Mouse (Mus musculus): Measurements from ENCODE around the gene Prkar2b. TPM values are rescaled to one million over a fixed set of nuclear protein-coding genes. Genes with fewer than 3 reads are reported as not detected.
"Not testable (repeated sequence)": the region's sequence is repeated elsewhere in the genome, so short reads cannot be mapped to it uniquely, and the experiment has no call there.

The Prkar2b gene
- polyA plus RNA-seq, 1 experiment from 2014 or later: 12.7 TPM

DNA sequence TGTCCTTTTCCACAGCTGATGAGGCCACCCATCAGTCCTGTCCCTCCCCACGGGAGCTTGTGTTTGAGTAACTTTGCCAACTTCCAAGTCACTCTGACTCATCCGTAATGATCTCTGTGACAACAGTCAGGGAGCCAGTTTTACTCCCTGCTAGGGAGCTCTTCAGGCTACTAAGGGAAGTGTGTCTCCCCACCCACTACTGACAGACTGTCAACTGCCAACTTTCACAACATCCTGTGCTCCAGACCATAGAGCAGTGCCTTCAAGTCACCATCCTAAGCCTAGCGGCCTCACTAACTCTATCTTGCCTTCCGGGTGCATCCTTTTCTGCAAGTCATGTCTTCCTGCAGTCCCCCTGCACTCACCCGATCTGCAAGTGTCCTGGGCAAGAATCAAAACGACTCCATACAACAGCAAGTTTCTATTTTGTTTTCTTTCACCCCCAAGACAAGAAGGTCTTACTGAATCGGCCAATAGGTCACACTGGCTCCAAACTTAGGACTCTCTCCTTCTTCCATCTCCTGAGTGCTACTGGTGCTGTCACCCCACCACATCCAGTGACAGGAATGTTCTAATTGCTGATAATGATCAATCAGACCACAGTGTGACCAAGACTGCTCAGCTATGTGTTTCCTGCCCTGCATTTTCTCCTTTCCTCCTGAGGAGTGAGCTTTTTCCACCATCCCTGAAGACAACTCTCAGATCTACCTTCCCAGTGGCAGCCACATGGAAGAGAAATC is 43.3 kb downstream of the Prkar2b start:
- Histone ChIP-seq H3K9ac (ENCODE audit: low read depth, low read length) (no peak overlapping the region), H3K36me3 (ENCODE audit: control insufficient read depth, insufficient read depth, low read length) (no peaks in the 10 kb centered on the region), H3K9me3 (ENCODE audit: control insufficient read depth, low read length) (no peaks in the 10 kb centered on the region), H3K27me3 (replicated peaks; ENCODE audit: control insufficient read depth, insufficient read depth, low read length) (no peaks in the 10 kb centered on the region), H3K4me1 (ENCODE audit: control insufficient read depth, insufficient read depth, low read length) (peaks cover 3% of the 10 kb centered on the region; the same call in 1 of the 2 replicates), H3K27ac (ENCODE audit: low read length) (0 out of 2 replicates have a peak overlapping the region, but pooled peaks have one; percentile 6), H3K4me2 (ENCODE audit: low read depth, low read length) (no peak overlapping the region), H3K4me3 (ENCODE audit: low read length) (no peak overlapping the region)
- ATAC-seq: peak; percentile 67
- WGBS: 36% methylated on average over 7 of the region's 7 CpGs

DNA sequence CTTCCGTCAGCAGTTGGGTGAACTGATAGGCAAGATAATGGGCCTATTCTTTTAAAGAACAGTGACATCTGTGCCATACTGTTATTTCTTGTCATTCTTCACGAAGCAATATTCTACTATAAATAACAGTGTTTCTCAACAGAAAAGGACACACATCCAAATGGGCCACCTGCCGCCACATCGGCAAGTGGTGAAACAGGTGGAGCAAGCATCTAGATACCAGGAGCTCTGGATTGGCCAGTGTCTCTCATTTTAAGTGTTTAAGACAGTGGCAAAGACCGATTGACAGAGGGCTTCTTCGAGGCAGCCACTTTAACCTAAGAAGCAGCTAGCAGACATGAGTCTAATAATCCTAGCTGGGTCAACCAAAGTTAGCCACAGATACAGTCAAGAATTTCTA is 44.6 kb downstream of the Prkar2b start:
- no peaks in the 10 kb centered on the region for H3K9me3 ChIP-seq (ENCODE audit: control insufficient read depth, low read length)
- peaks cover 3% of the 10 kb centered on the region; the same call in 1 of the 2 replicates for H3K4me1 ChIP-seq (ENCODE audit: control insufficient read depth, insufficient read depth, low read length)
- no peaks in the 10 kb centered on the region for H3K27me3 ChIP-seq (replicated peaks; ENCODE audit: control insufficient read depth, insufficient read depth, low read length)
- no peaks in the 10 kb centered on the region for H3K36me3 ChIP-seq (ENCODE audit: control insufficient read depth, insufficient read depth, low read length)
- H3K9ac ChIP-seq (ENCODE audit: low read depth, low read length): no peak overlapping the region
- 72% methylated on average over 6 of the region's 6 CpGs for WGBS
- no peak overlapping the region for H3K4me2 ChIP-seq (ENCODE audit: low read depth, low read length)
- no peak for ATAC-seq
- no peak overlapping the region for H3K27ac ChIP-seq (ENCODE audit: low read length)
- no peak overlapping the region for H3K4me3 ChIP-seq (ENCODE audit: low read length)

DNA sequence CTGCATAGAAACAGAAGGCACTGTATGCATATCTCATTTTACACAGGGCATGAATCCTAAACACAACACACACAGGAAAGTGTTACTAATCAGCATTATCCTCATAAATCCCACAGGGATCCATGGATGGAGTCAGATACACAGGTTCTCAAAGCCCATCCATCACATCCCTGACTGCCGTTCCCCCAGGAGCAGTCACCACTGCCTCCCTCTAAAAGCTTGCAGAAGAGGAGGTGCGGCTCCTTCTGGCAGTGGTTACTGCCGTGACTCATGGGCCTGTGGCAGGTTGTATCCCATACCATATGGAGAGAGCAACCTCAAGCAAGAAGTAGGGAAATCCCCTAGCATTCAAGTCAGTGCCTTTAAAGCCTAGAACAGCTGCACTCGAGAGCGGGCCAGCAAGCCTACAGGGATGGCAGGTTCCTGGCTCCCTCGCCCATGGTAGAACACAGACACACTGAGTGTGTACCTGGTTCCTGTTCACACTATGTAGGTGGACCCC is 45.8 kb downstream of the Prkar2b start:
- Histone ChIP-seq H3K4me2 (ENCODE audit: low read depth, low read length) (no peak overlapping the region), H3K9me3 (ENCODE audit: control insufficient read depth, low read length) (peaks cover 2% of the 10 kb centered on the region; the same call in 1 of the 2 replicates), H3K36me3 (ENCODE audit: control insufficient read depth, insufficient read depth, low read length) (no peaks in the 10 kb centered on the region), H3K27me3 (replicated peaks; ENCODE audit: control insufficient read depth, insufficient read depth, low read length) (no peaks in the 10 kb centered on the region), H3K4me3 (ENCODE audit: low read length) (no peak overlapping the region), H3K4me1 (ENCODE audit: control insufficient read depth, insufficient read depth, low read length) (peaks cover 3% of the 10 kb centered on the region; the same call in 1 of the 2 replicates), H3K9ac (ENCODE audit: low read depth, low read length) (no peak overlapping the region), H3K27ac (ENCODE audit: low read length) (no peak overlapping the region)
- no peak for ATAC-seq
- 49% methylated on average over 6 of the region's 6 CpGs for WGBS

DNA sequence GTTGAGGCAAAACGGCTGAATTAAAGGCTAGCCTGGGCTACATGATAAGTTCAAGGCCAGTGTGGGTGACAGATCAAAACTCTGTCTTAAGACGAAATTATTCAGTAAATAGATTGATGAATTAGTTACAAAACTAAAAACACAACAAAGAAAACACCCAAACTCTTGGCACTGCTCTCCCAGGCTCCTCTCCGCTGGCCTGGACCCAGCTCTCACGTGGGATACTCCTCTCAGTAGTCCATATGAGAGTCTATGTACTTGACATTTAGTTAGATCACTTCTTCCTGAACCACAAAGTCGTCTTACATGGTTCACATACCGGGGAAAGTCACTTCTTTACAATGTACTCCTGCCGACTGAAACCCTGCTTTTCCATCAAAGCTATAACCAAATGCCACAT is 46.3 kb downstream of the Prkar2b start:
- no peak overlapping the region for H3K27ac ChIP-seq (ENCODE audit: low read length)
- WGBS: 69% methylated on average over 7 of the region's 7 CpGs
- H3K9ac ChIP-seq (ENCODE audit: low read depth, low read length): no peak overlapping the region
- H3K9me3 ChIP-seq (ENCODE audit: control insufficient read depth, low read length): peaks cover 5% of the 10 kb centered on the region; the same call in 1 of the 2 replicates
- no peak for ATAC-seq
- H3K4me2 ChIP-seq (ENCODE audit: low read depth, low read length): no peak overlapping the region
- H3K4me1 ChIP-seq (ENCODE audit: control insufficient read depth, insufficient read depth, low read length): peaks cover 3% of the 10 kb centered on the region; the same call in 1 of the 2 replicates
- no peaks in the 10 kb centered on the region for H3K36me3 ChIP-seq (ENCODE audit: control insufficient read depth, insufficient read depth, low read length)
- H3K4me3 ChIP-seq (ENCODE audit: low read length): no peak overlapping the region
- no peaks in the 10 kb centered on the region for H3K27me3 ChIP-seq (replicated peaks; ENCODE audit: control insufficient read depth, insufficient read depth, low read length)

DNA sequence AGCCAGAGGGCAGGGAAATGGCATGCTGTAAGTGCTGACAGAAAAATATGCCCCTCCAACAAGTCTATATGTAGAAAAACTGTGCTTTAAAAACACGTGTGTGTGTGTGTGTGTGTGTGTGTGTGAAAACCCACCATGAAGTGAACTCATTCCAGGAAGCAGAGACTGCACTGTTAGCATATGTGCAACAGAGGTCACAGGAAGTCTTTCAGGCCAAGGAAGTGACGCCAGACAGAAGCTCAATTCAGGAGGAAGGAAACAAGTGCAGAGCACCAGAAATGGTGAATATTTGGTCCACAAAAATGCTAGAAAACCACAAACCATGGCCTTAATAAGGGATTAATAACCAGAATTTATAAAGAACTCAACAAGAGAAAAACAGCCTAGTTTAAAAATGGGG is 48.9 kb downstream of the Prkar2b start:
- H3K36me3 ChIP-seq (ENCODE audit: control insufficient read depth, insufficient read depth, low read length): no peaks in the 10 kb centered on the region
- no peaks in the 10 kb centered on the region for H3K27me3 ChIP-seq (replicated peaks; ENCODE audit: control insufficient read depth, insufficient read depth, low read length)
- no peak for ATAC-seq
- H3K4me3 ChIP-seq (ENCODE audit: low read length): no peak overlapping the region
- no peak overlapping the region for H3K27ac ChIP-seq (ENCODE audit: low read length)
- H3K4me1 ChIP-seq (ENCODE audit: control insufficient read depth, insufficient read depth, low read length): no peaks in the 10 kb centered on the region
- no peak overlapping the region for H3K4me2 ChIP-seq (ENCODE audit: low read depth, low read length)
- WGBS: 73% methylated on average over 2 of the region's 2 CpGs
- H3K9me3 ChIP-seq (ENCODE audit: control insufficient read depth, low read length): peaks cover 5% of the 10 kb centered on the region; the same call in 1 of the 2 replicates
- H3K9ac ChIP-seq (ENCODE audit: low read depth, low read length): no peak overlapping the region

DNA sequence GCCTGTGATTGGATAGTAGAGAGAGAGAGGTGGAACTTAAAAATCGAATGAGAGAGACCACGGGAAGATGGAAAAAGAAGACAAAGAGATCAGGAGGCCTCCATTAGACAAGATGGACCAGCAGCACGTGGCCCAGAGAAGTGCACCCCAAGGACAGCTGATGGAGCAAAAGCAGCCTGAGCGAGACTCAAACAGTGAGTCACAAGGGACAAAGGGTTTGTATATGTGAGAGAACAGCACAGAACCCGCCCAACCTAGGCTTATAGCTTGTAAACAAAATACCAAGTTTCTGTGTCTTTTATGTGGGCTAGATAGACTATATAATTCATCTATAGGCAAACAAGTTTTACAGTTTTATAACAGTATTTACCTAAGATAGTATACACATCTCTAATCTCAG is 50.0 kb downstream of the Prkar2b start:
- Histone ChIP-seq H3K4me2 (ENCODE audit: low read depth, low read length) (no peak overlapping the region), H3K27me3 (replicated peaks; ENCODE audit: control insufficient read depth, insufficient read depth, low read length) (no peaks in the 10 kb centered on the region), H3K27ac (ENCODE audit: low read length) (no peak overlapping the region), H3K9ac (ENCODE audit: low read depth, low read length) (no peak overlapping the region), H3K4me1 (ENCODE audit: control insufficient read depth, insufficient read depth, low read length) (no peaks in the 10 kb centered on the region), H3K9me3 (ENCODE audit: control insufficient read depth, low read length) (peaks cover 5% of the 10 kb centered on the region; the same call in 1 of the 2 replicates), H3K36me3 (ENCODE audit: control insufficient read depth, insufficient read depth, low read length) (no peaks in the 10 kb centered on the region), H3K4me3 (ENCODE audit: low read length) (no peak overlapping the region)
- peak; percentile 62; the same call in 1 of the 2 replicates for ATAC-seq
- 66% methylated on average over 5 of the region's 5 CpGs for WGBS

DNA sequence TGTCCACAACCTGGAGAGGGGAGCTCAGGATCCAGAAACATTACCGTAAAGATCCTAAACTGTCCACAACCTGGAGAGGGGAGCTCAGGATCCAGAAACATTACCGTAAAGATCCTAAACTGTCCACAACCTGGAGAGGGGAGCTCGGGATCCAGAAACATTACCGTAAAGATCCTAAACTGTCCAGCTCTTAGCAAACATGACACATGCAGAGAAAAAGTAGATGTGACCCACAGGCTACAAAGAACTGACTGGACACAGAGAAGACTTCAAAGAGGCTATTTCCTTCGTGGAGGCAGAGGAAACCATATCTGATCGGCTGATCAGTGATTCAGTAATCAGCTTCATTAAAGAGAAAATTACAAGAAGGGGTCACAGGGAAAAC is 51.1 kb downstream of the Prkar2b start:
- H3K27ac ChIP-seq (ENCODE audit: low read length); H3K9ac ChIP-seq (ENCODE audit: low read depth, low read length); ATAC-seq; H3K4me1 ChIP-seq (ENCODE audit: control insufficient read depth, insufficient read depth, low read length); H3K4me2 ChIP-seq (ENCODE audit: low read depth, low read length); H3K4me3 ChIP-seq (ENCODE audit: low read length); H3K27me3 ChIP-seq (replicated peaks; ENCODE audit: control insufficient read depth, insufficient read depth, low read length); H3K36me3 ChIP-seq (ENCODE audit: control insufficient read depth, insufficient read depth, low read length); H3K9me3 ChIP-seq (ENCODE audit: control insufficient read depth, low read length): not testable (repeated sequence)
- WGBS: 55% methylated on average over 5 of the region's 6 CpGs

DNA sequence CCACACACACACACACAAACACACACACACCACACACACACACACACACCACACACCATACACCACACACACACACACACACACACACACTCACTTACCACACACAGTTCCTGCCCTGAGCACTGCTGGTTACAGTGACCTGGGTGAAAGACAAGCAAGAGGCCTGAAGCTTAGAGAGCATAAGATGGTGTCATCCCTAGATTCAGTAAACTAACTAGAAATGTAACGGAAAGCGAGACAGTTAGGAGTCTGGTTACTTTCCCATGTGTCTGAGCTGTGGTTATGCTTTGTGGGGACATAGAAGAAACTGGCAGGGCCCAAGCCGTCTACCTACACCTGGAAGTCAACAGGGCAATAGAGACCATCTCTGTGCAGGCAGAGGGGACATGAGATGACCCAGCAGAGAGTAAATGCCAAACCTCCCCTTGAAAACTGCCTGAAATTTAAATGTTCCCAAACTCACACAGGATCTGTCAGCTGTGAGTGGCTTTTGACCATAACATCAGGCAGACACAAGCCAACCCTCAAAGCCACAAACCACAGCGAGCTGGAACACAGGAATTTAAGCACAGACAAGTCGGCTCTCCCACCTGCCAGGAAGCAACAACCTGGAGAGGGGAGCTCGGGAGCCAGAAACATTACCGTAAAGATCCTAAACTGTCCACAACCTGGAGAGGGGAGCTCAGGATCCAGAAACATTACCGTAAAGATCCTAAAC is 51.7 kb downstream of the Prkar2b start:
- H3K36me3 ChIP-seq (ENCODE audit: control insufficient read depth, insufficient read depth, low read length): no peaks in the 10 kb centered on the region
- H3K9me3 ChIP-seq (ENCODE audit: control insufficient read depth, low read length): peaks cover 5% of the 10 kb centered on the region; the same call in 1 of the 2 replicates
- no peaks in the 10 kb centered on the region for H3K27me3 ChIP-seq (replicated peaks; ENCODE audit: control insufficient read depth, insufficient read depth, low read length)
- ATAC-seq: no peak
- H3K4me3 ChIP-seq (ENCODE audit: low read length): no peak overlapping the region
- H3K4me1 ChIP-seq (ENCODE audit: control insufficient read depth, insufficient read depth, low read length): no peaks in the 10 kb centered on the region
- H3K9ac ChIP-seq (ENCODE audit: low read depth, low read length): no peak overlapping the region
- H3K4me2 ChIP-seq (ENCODE audit: low read depth, low read length): no peak overlapping the region
- WGBS: 27% methylated on average over 8 of the region's 8 CpGs
- H3K27ac ChIP-seq (ENCODE audit: low read length): no peak overlapping the region

DNA sequence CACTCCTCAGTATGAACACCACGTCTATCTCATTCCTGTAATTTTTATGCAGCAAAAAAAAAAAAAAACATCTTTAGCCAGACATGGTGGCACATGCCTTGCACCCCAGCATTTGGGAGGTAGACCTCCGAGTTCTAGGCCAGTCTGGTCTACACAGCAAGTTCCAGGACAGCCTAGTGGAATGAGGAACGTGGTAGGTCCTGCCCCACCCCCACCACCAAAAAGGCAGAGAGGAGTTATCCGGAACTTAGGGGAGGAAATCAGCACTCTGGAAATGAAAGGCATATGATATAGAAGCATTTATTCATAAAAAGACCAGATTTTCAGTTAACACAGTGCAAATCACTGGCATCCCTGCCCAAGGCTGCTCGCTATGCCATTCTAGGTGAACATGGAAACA is 52.4 kb downstream of the Prkar2b start:
- no peaks in the 10 kb centered on the region for H3K27me3 ChIP-seq (replicated peaks; ENCODE audit: control insufficient read depth, insufficient read depth, low read length)
- H3K36me3 ChIP-seq (ENCODE audit: control insufficient read depth, insufficient read depth, low read length): no peaks in the 10 kb centered on the region
- no peak for ATAC-seq
- H3K4me2 ChIP-seq (ENCODE audit: low read depth, low read length): no peak overlapping the region
- no peak overlapping the region for H3K9ac ChIP-seq (ENCODE audit: low read depth, low read length)
- H3K27ac ChIP-seq (ENCODE audit: low read length): no peak overlapping the region
- no peaks in the 10 kb centered on the region for H3K4me1 ChIP-seq (ENCODE audit: control insufficient read depth, insufficient read depth, low read length)
- no peak overlapping the region for H3K4me3 ChIP-seq (ENCODE audit: low read length)
- H3K9me3 ChIP-seq (ENCODE audit: control insufficient read depth, low read length): peaks cover 5% of the 10 kb centered on the region; the same call in 1 of the 2 replicates
- WGBS: 77% methylated on average over 5 of the region's 5 CpGs

All from intestine, embryonic 16.5 days (tissue).